Mouse (Mus musculus): Measurements from ENCODE around the gene Agrp. TPM values are rescaled to one million over a fixed set of nuclear protein-coding genes. Genes with fewer than 3 reads are reported as not detected.

Agrp gene
- total RNA-seq, 1 experiment, result 0.71 TPM

DNA sequence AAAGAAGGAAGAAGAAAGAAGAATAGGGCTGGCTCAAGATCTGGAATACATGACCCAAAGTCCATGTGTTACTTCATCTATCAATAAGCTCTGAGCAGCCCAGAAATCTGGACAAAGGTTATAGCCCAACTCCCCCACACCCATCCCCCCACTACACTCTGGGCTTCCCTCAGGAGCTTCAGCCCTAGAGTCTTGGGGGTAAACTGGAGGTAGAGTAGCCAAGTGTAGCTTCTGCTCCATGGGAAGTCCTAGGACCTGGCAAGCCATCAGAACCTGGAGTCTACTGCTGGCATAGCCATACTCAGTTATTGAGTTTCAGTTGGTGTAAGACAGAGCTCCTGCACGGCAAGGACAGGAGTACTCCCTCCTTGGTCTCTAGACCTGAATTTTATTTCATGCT, 87.7 kb downstream of the Agrp start:
- H3K4me3 ChIP-seq (ENCODE audit: insufficient read depth in 1 of 2, low read depth in 1 of 2, low read length in 2 of 2, poor library complexity in 1 of 2, severe bottlenecking in 1 of 2), result no peak overlapping the region
- no peak overlapping the region for H3K27ac ChIP-seq (ENCODE audit: insufficient read depth, low read depth, low read length, poor library complexity, severe bottlenecking)
- in situ Hi-C loops (cut with MboI; ENCODE audit: low sequenced_read_pairs in 2 of 2, unreplicated experiment in 2 of 2), result no loop called here
- H3K9me3 ChIP-seq (ENCODE audit: control insufficient read depth, insufficient read depth, low read depth, low read length), result no peaks in the 10 kb centered on the region
- H3K9ac ChIP-seq (ENCODE audit: insufficient read depth, low read depth, low read length, poor library complexity, severe bottlenecking), result no peak overlapping the region
- DNase-seq (ENCODE audit: low read depth, low spot score), result no peak
- no peak for TF ChIP-seq HCFC1 (IDR thresholded peaks at IDR 0.05; ENCODE audit: borderline replicate concordance, insufficient read depth, low read length)
- H3K4me1 ChIP-seq (ENCODE audit: control insufficient read depth in 2 of 2, insufficient read depth in 2 of 2, low read length in 2 of 2, poor library complexity in 1 of 2), result no peaks in the 10 kb centered on the region
- peaks cover 3% of the 10 kb centered on the region; the same call in 1 of the 2 replicates for H3K36me3 ChIP-seq (ENCODE audit: control insufficient read depth, insufficient read depth, low read length, poor library complexity, severe bottlenecking)

- Histone ChIP-seq H3K36me3 (ENCODE audit: control insufficient read depth, insufficient read depth, low read length, poor library complexity, severe bottlenecking) (peaks cover 3% of the 10 kb centered on the region; the same call in 1 of the 2 replicates), H3K4me3 (ENCODE audit: insufficient read depth in 1 of 2, low read depth in 1 of 2, low read length in 2 of 2, poor library complexity in 1 of 2, severe bottlenecking in 1 of 2) (no peak overlapping the region), H3K9me3 (ENCODE audit: control insufficient read depth, insufficient read depth, low read depth, low read length) (no peaks in the 10 kb centered on the region), H3K4me1 (ENCODE audit: control insufficient read depth in 2 of 2, insufficient read depth in 2 of 2, low read length in 2 of 2, poor library complexity in 1 of 2) (no peaks in the 10 kb centered on the region), H3K9ac (ENCODE audit: insufficient read depth, low read depth, low read length, poor library complexity, severe bottlenecking) (no peak overlapping the region), H3K27ac (ENCODE audit: insufficient read depth, low read depth, low read length, poor library complexity, severe bottlenecking) (no peak overlapping the region)
- no peak for TF ChIP-seq ZNF384 (IDR thresholded peaks at IDR 0.05; ENCODE audit: low read depth, low read length)
- TF ChIP-seq HCFC1 (IDR thresholded peaks at IDR 0.05; ENCODE audit: borderline replicate concordance, insufficient read depth, low read length), result no peak
- no peak for DNase-seq (ENCODE audit: low read depth, low spot score)
- in situ Hi-C loops (cut with MboI; ENCODE audit: low sequenced_read_pairs in 2 of 2, unreplicated experiment in 2 of 2), result no loop called here
These were observed 90.5 kb downstream of the Agrp start for GRCm38 (mm10) chr8:105546384-105547350.

GRCm38 (mm10) chr8:105545249-105545648, 91.9 kb downstream of the Agrp start:
- H3K4me3 ChIP-seq (ENCODE audit: insufficient read depth in 1 of 2, low read depth in 1 of 2, low read length in 2 of 2, poor library complexity in 1 of 2, severe bottlenecking in 1 of 2), result no peak overlapping the region
- no peaks in the 10 kb centered on the region for H3K9me3 ChIP-seq (ENCODE audit: control insufficient read depth, insufficient read depth, low read depth, low read length)
- H3K36me3 ChIP-seq (ENCODE audit: control insufficient read depth, insufficient read depth, low read length, poor library complexity, severe bottlenecking), result peaks cover 3% of the 10 kb centered on the region; the same call in 1 of the 2 replicates
- TF ChIP-seq ZNF384 (IDR thresholded peaks at IDR 0.05; ENCODE audit: low read depth, low read length) (no peak), ZC3H11A (IDR thresholded peaks at IDR 0.05; ENCODE audit: borderline replicate concordance, low read depth, low read length) (no peak), MAFK (IDR thresholded peaks at IDR 0.05; ENCODE audit: insufficient read depth, low read depth, low read length) (no peak), HCFC1 (IDR thresholded peaks at IDR 0.05; ENCODE audit: borderline replicate concordance, insufficient read depth, low read length) (no peak), CHD2 (IDR thresholded peaks at IDR 0.05; ENCODE audit: low read depth, low read length) (no peak)
- no peaks in the 10 kb centered on the region for H3K4me1 ChIP-seq (ENCODE audit: control insufficient read depth in 2 of 2, insufficient read depth in 2 of 2, low read length in 2 of 2, poor library complexity in 1 of 2)
- no peak overlapping the region for H3K9ac ChIP-seq (ENCODE audit: insufficient read depth, low read depth, low read length, poor library complexity, severe bottlenecking)
- no peak for DNase-seq (ENCODE audit: low read depth, low spot score)
- H3K27ac ChIP-seq (ENCODE audit: insufficient read depth, low read depth, low read length, poor library complexity, severe bottlenecking), result no peak overlapping the region
- in situ Hi-C loops (cut with MboI; ENCODE audit: low sequenced_read_pairs in 2 of 2, unreplicated experiment in 2 of 2), result no loop called here

GRCm38 (mm10) chr8:105544544-105545205, 92.5 kb downstream of the Agrp start:
- DNase-seq (ENCODE audit: low read depth, low spot score), result no peak
- no peaks in the 10 kb centered on the region for H3K4me1 ChIP-seq (ENCODE audit: control insufficient read depth in 2 of 2, insufficient read depth in 2 of 2, low read length in 2 of 2, poor library complexity in 1 of 2)
- H3K36me3 ChIP-seq (ENCODE audit: control insufficient read depth, insufficient read depth, low read length, poor library complexity, severe bottlenecking), result no peaks in the 10 kb centered on the region; the same call in 1 of the 2 replicates
- H3K9ac ChIP-seq (ENCODE audit: insufficient read depth, low read depth, low read length, poor library complexity, severe bottlenecking), result no peak overlapping the region
- H3K9me3 ChIP-seq (ENCODE audit: control insufficient read depth, insufficient read depth, low read depth, low read length), result no peaks in the 10 kb centered on the region
- TF ChIP-seq HCFC1 (IDR thresholded peaks at IDR 0.05; ENCODE audit: borderline replicate concordance, insufficient read depth, low read length) (no peak), CHD2 (IDR thresholded peaks at IDR 0.05; ENCODE audit: low read depth, low read length) (no peak), ZC3H11A (IDR thresholded peaks at IDR 0.05; ENCODE audit: borderline replicate concordance, low read depth, low read length) (no peak), MAFK (IDR thresholded peaks at IDR 0.05; ENCODE audit: insufficient read depth, low read depth, low read length) (0 out of 2 replicates have a peak, but pooled peaks have one; percentile 52), ZNF384 (IDR thresholded peaks at IDR 0.05; ENCODE audit: low read depth, low read length) (no peak)
- no peak overlapping the region for H3K4me3 ChIP-seq (ENCODE audit: insufficient read depth in 1 of 2, low read depth in 1 of 2, low read length in 2 of 2, poor library complexity in 1 of 2, severe bottlenecking in 1 of 2)
- in situ Hi-C loops (cut with MboI; ENCODE audit: low sequenced_read_pairs in 2 of 2, unreplicated experiment in 2 of 2), result no loop called here
- H3K27ac ChIP-seq (ENCODE audit: insufficient read depth, low read depth, low read length, poor library complexity, severe bottlenecking), result no peak overlapping the region

All from ES-E14 (cell line).